Mouse (Mus musculus): ENCODE results near the gene Pnkp.

DNA sequence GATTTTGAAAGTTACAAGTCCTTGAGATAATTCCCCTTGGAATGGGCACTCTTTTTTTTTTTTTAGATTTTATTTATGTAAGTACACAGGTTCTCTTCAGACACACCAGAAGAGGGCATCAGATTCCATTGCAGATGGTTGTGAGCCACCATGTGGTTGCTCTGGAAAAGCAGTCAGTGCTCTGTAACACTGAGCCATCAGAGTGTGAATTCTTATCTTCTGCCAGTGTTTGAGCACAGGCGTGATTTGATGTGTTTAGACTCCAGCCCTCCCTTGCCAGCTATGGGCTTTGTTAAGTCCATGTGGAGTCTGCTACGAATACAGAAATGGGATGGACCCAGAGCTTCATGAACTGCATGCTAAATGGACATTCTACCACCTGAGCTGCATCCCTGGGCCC is 38.8 kb upstream of the Pnkp start:
- no peak for TF ChIP-seq GATA1 (IDR thresholded peaks at IDR 0.05; ENCODE audit: borderline replicate concordance, low read length)
- no peak for TF ChIP-seq FLI1 (IDR thresholded peaks at IDR 0.05; ENCODE audit: low read length)
